Mouse (Mus musculus) T-cell, adult 66 days (primary cell): Measurements from ENCODE around the gene Rasgrf2. TPM values are rescaled to one million over a fixed set of nuclear protein-coding genes. Genes with fewer than 3 reads are reported as not detected.

Experiments used
- total RNA-seq, 2 experiments: library from RNA; stranded (reverse); gene quantifications; 3 replicates in 1 of 2; 4 replicates in 1 of 2; pipeline ENCODE4 v1.2.4; 2023

Rasgrf2 gene
- total RNA-seq, result 10 to 100 TPM; 14.7 to 16.9 TPM

GRCm38 (mm10) chr13:92131384-92132150, at the start of gene Rasgrf2:
Rasgrf2 (minus strand) TSS chr13:92131656.

GRCm38 (mm10) chr13:91876741-91877349, 254.6 kb downstream of the Rasgrf2 start, which contains the start of gene Ckmt2:
Ckmt2 (minus strand) TSS chr13:91876885.

Other genes starting within 250 kb of the Rasgrf2 start
- gene Gm20379, start 174.3 kb upstream of the Rasgrf2 start, total RNA-seq, result not detected
- 1 to 10 TPM; 1.8 to 1.9 TPM for gene Dhfr, start 223.1 kb upstream of the Rasgrf2 start, total RNA-seq
- gene Msh3, start 223.3 kb upstream of the Rasgrf2 start, total RNA-seq, result 10 to 100 TPM; 45.4 to 50.4 TPM